Mouse (Mus musculus): ENCODE data around the gene Gm10181.

GRCm38 (mm10) chr9:25048289-25048688 is 40.9 kb upstream of the Gm10181 start:
- no peak for TF ChIP-seq CTCF (IDR thresholded peaks at IDR 0.05; ENCODE audit: low read depth, low read length)
- TF ChIP-seq POLR2A (IDR thresholded peaks at IDR 0.05; ENCODE audit: borderline replicate concordance, low read depth, low read length): no peak
